In genomic region chrX:134686739-134687171, GRCm38 (mm10) we compare ENCODE assay signal across 8 mouse cellular contexts. TPM values are rescaled to one million over a fixed set of nuclear protein-coding genes. Genes with fewer than 3 reads are reported as not detected.
DNase-seq lines count a peak whose midpoint lies in the region; ATAC-seq and TF ChIP-seq lines count a peak whose summit lies in the region.

No protein-coding gene starts in this region.

- H3K27ac ChIP-seq in bone marrow, adult 2 months (ENCODE audit: control insufficient read depth, insufficient read depth, low read depth, low read length, poor library complexity), result no peak overlapping the region
- H3K27ac ChIP-seq in forebrain, embryonic 12.5 days, result peak overlapping the region; percentile 89
- no peak overlapping the region for H3K27ac ChIP-seq in liver, embryonic 14.5 days
- peak overlapping the region; percentile 93 for H3K27ac ChIP-seq in neural tube, embryonic 13.5 days (replicated peaks)

- peaks cover 15% of the 10 kb centered on the region; the same call in 1 of the 2 replicates for H3K27me3 ChIP-seq in forebrain, embryonic 12.5 days
- peaks cover 4% of the 10 kb centered on the region for H3K27me3 ChIP-seq in liver, embryonic 14.5 days (ENCODE audit: control insufficient read depth, insufficient read depth, low read length)
- H3K27me3 ChIP-seq in neural tube, embryonic 13.5 days, result peaks cover 3% of the 10 kb centered on the region; the same call in 1 of the 2 replicates

- H3K9ac ChIP-seq in forebrain, embryonic 12.5 days, result peak overlapping the region; percentile 74
- no peak overlapping the region for H3K9ac ChIP-seq in liver, embryonic 14.5 days (replicated peaks)
- H3K9ac ChIP-seq in neural tube, embryonic 13.5 days, result peak overlapping the region; percentile 80

- no peak for TF ChIP-seq EP300 in liver, embryonic 14.5 days (IDR thresholded peaks at IDR 0.05; ENCODE audit: low read depth)

- no peaks in the 10 kb centered on the region for H3K9me3 ChIP-seq in forebrain, embryonic 12.5 days
- H3K9me3 ChIP-seq in liver, embryonic 14.5 days (ENCODE audit: control insufficient read depth, low read length), result no peaks in the 10 kb centered on the region
- H3K9me3 ChIP-seq in neural tube, embryonic 13.5 days, result no peaks in the 10 kb centered on the region

- peak; percentile 17 for DNase-seq in right cerebral cortex, adult 18-20 months
- no peak for DNase-seq in right cerebral cortex, postnatal 36 days (ENCODE audit: low spot score in 2 of 2)
- no peak for DNase-seq in liver, embryonic 14.5 days (ENCODE audit: low read depth in 3 of 3, low spot score in 3 of 3)
- no peak for DNase-seq in urinary bladder, adult 2 months (ENCODE audit: low spot score)

- H3K4me2 ChIP-seq in forebrain, embryonic 12.5 days, result peak overlapping the region; percentile 57
- peak overlapping the region; percentile 30 for H3K4me2 ChIP-seq in liver, embryonic 14.5 days (ENCODE audit: low read depth)
- H3K4me2 ChIP-seq in neural tube, embryonic 13.5 days, result peak overlapping the region; percentile 67

- peak overlapping the region; percentile 34 for H3K4me3 ChIP-seq in bone marrow, adult 2 months (replicated peaks; ENCODE audit: control insufficient read depth, low read depth, low read length)
- peak overlapping the region; percentile 55 for H3K4me3 ChIP-seq in forebrain, embryonic 12.5 days (replicated peaks)
- H3K4me3 ChIP-seq in liver, embryonic 14.5 days (ENCODE audit: insufficient read depth in 1 of 2, low read depth in 2 of 2, low read length in 2 of 2), result peak overlapping the region; percentile 6 to 26; a peak in 3 of 4 replicates
- H3K4me3 ChIP-seq in neural tube, embryonic 13.5 days, result peak overlapping the region; percentile 54

- peaks cover 30% of the 10 kb centered on the region for H3K36me3 ChIP-seq in forebrain, embryonic 12.5 days (replicated peaks)
- H3K36me3 ChIP-seq in liver, embryonic 14.5 days (replicated peaks; ENCODE audit: control insufficient read depth, insufficient read depth, low read depth), result no peaks in the 10 kb centered on the region
- H3K36me3 ChIP-seq in neural tube, embryonic 13.5 days, result peaks cover 32% of the 10 kb centered on the region

- TF ChIP-seq POLR2A in bone marrow, adult 2 months (IDR thresholded peaks at IDR 0.05; ENCODE audit: borderline replicate concordance, control insufficient read depth, low read depth, low read length), result no peak

- no peak for TF ChIP-seq CTCF in bone marrow, adult 2 months (IDR thresholded peaks at IDR 0.05; ENCODE audit: control insufficient read depth, insufficient read depth, low read length)
- no peak for TF ChIP-seq CTCF in liver, embryonic 14.5 days (IDR thresholded peaks at IDR 0.05; ENCODE audit: low read depth)

- peak; percentile 45 for ATAC-seq in forebrain, embryonic 12.5 days (ENCODE audit: low FRiP score)
- peak; percentile 7 for ATAC-seq in inflammation-experienced regulatory T-cells, adult 6 months
- no peak for ATAC-seq in liver, embryonic 14.5 days (ENCODE audit: insufficient read depth)
- peak; percentile 57 for ATAC-seq in neural tube, embryonic 13.5 days (ENCODE audit: low read depth)

- 10% methylated on average over 16 of the region's 16 CpGs for WGBS in bone marrow, adult 2 months
- 30% methylated on average over 16 of the region's 16 CpGs for WGBS in forebrain, embryonic 12.5 days
- 14% methylated on average over 16 of the region's 16 CpGs for WGBS in liver, embryonic 14.5 days (ENCODE audit: insufficient replicate concordance)
- 16% methylated on average over 13 of the region's 16 CpGs for WGBS in neural tube, embryonic 13.5 days

- H3K4me1 ChIP-seq in bone marrow, adult 2 months (ENCODE audit: control insufficient read depth, insufficient read depth, low read length), result no peaks in the 10 kb centered on the region
- H3K4me1 ChIP-seq in forebrain, embryonic 12.5 days, result peaks cover 10% of the 10 kb centered on the region
- no peaks in the 10 kb centered on the region for H3K4me1 ChIP-seq in liver, embryonic 14.5 days (replicated peaks; ENCODE audit: control insufficient read depth in 2 of 2, insufficient read depth in 2 of 2, low read length in 1 of 2)
- H3K4me1 ChIP-seq in neural tube, embryonic 13.5 days (replicated peaks), result peaks cover 14% of the 10 kb centered on the region

RNA-seq across cellular contexts. Expression of gene Armcx4, which starts 0.4 kb away (rescaled TPM):
- 1.2 and 2.5 TPM in 2 replicates for polyA plus RNA-seq in bone marrow, adult 2 months (2011; ENCODE audit: insufficient read depth, insufficient read length, low replicate concordance, missing spikeins)
- polyA plus RNA-seq in forebrain, embryonic 12.5 days (2016; fragmentation: Nextera tagmentation; extraction: Ambion mirVana), result 10.2 and 10.8 TPM in 2 replicates
- polyA plus RNA-seq in inflammation-experienced regulatory T-cells, adult 6 months (2017; shearing (Covaris generic)), result 1 to 10 TPM in 1 of 3 experiments, under 1 TPM in 2; 0.54 to 1.0 (median 0.62) TPM
- 0.80 and 1.3 TPM in 2 replicates for polyA plus RNA-seq in liver, embryonic 14.5 days (2012; rRNA removed)
- polyA plus RNA-seq in liver, embryonic 14.5 days (2014; fragmentation: Nextera tagmentation; extraction: Ambion mirVana), result 0.23 and 0.36 TPM in 2 replicates
- 5.6 and 5.7 TPM in 2 replicates for polyA plus RNA-seq in neural tube, embryonic 13.5 days (2015; fragmentation: Nextera tagmentation; extraction: Ambion mirVana)
- 1.1 and 2.0 TPM in 2 replicates for polyA plus RNA-seq in urinary bladder, adult 2 months (2012; rRNA removed)

RNA-seq across cellular contexts. Expression of gene Armcx1, which starts 31.0 kb away (rescaled TPM):
- polyA plus RNA-seq in bone marrow, adult 2 months (2011; ENCODE audit: insufficient read depth, insufficient read length, low replicate concordance, missing spikeins), result 3.2 and 4.7 TPM in 2 replicates
- 61.8 and 64.7 TPM in 2 replicates for polyA plus RNA-seq in forebrain, embryonic 12.5 days (2016; fragmentation: Nextera tagmentation; extraction: Ambion mirVana)
- polyA plus RNA-seq in inflammation-experienced regulatory T-cells, adult 6 months (2017; shearing (Covaris generic)), result 1 to 10 TPM in 2 of 3 experiments, under 1 TPM in 1; 0.54 to 4.6 (median 1.4) TPM
- 2.0 and 4.3 TPM in 2 replicates for polyA plus RNA-seq in liver, embryonic 14.5 days (2012; rRNA removed)
- polyA plus RNA-seq in liver, embryonic 14.5 days (2014; fragmentation: Nextera tagmentation; extraction: Ambion mirVana), result 4.4 and 4.7 TPM in 2 replicates
- 88.0 and 88.5 TPM in 2 replicates for polyA plus RNA-seq in neural tube, embryonic 13.5 days (2015; fragmentation: Nextera tagmentation; extraction: Ambion mirVana)
- 21.1 and 22.8 TPM in 2 replicates for polyA plus RNA-seq in urinary bladder, adult 2 months (2012; rRNA removed)

Comparison
In these comparisons a context has a peak if more than half of its experiments do, and no peak if none do; other contexts are left out.
1. H3K27ac ChIP-seq: peak in forebrain, embryonic 12.5 days (single experiment) and neural tube, embryonic 13.5 days (single experiment); none in bone marrow, adult 2 months (single experiment) and liver, embryonic 14.5 days (single experiment).
2. Peak in every context shown above with its lines, with median percentiles within 50 percentile points of each other: H3K4me3 ChIP-seq and H3K4me2 ChIP-seq.